Mouse (Mus musculus): Measurements from ENCODE around the gene Lrch1.

DNA sequence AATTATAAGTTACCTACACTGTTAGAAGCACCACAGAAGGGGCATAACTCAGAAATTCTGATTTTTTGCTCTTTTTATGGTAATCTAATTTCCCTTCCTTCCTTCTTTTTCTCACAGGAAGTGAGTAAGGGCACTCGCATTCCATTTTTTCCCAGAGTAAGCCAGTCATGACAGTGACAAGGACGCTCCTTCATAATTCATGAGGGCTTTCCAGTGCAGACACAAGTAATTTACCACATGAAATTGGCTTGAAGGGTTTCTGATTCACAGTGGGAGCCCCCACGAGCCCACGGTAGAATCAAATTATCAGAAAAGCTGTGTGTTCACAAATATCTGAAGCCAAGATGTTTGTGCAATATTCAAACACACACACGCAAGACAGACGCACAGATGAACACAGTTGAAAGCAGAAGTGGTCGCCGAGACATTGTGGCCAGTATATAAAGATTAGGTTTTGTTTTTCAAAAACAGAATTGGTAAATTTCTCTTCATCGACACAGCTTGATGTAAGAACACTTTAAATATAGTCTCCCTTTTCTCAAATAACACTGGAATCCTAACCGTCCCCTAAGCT, 173.5 kb downstream of the Lrch1 start:
- TF ChIP-seq CTCF (IDR thresholded peaks at IDR 0.05; ENCODE audit: low read depth) (no peak), EP300 (IDR thresholded peaks at IDR 0.05; ENCODE audit: low read depth) (no peak)

Measured in liver, embryonic 14.5 days (tissue).